Mouse (Mus musculus) stomach, postnatal 0 days (tissue): ENCODE results near the gene Anapc1.

Experiments
- CTCF ChIP-seq: IDR thresholded peaks from 2 replicates; pipeline ENCODE4 v1.5.1; 2016; ENCODE audit warnings: antibody characterized with exemption, low read depth, mild to moderate bottlenecking, moderate library complexity
- EP300 ChIP-seq: optimal IDR thresholded peaks from 2 replicates; pipeline ENCODE3; 2016; ENCODE audit warnings: antibody characterized with exemption

DNA sequence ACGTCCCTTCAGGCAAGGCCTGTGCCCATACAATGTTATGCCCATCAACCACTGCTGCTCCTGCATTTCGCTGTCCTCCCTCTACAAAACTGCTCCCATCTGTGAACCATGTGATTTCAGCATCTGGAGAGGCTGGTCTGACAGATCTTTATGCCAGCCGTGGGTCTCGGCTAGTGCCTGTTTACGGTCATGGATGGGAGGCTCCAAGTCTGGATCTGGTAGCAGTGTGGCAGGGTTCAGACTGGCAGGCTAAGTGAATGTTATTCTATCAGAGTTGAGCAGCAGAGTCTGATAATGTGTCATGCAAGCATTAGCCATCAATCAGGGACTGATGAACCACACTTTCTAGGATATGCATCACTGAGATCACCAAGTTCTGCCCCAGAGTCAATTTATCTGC, 104.3 kb downstream of the Anapc1 start:
- TF ChIP-seq EP300 = no peak
- no peak for TF ChIP-seq CTCF
